Mouse (Mus musculus): Measurements from ENCODE around the gene Areg. TPM values are rescaled to one million over a fixed set of nuclear protein-coding genes. Genes with fewer than 3 reads are reported as not detected.
A peak's percentile ranks its signal among the peaks of the same experiment; 100 is the strongest.

Areg gene
- polyA plus RNA-seq (2015; fragmentation: Nextera tagmentation; extraction: Ambion mirVana): 0.36 and 0.60 TPM in 2 replicates

DNA sequence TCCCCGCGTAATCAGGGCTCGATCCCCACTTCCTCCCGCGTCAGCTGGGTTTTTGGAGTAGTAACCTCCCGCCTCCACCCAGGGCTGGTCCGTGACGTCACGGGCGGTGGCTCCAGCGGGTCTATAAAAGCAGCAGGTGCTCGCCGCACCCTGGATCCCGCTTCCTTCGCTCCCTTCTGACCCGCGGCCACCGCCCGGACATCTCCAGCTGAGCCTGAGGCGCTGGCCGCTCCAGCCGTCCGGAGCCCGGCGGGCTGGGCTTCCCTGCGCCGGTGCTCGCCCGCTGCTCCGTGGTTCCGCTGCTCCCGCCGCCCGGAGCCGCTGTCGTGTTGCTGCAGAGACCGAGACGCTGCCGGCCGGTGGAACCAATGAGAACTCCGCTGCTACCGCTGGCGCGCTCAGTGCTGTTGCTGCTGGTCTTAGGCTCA lies at the start of gene Areg:
TSS of gene Areg (plus strand) at position 154 of the 428 bp plus-strand sequence.
- under 1% methylated on average over 44 of the region's 44 CpGs for WGBS
- H3K4me1 ChIP-seq (replicated peaks): peaks cover 10% of the 10 kb centered on the region
- no peaks in the 10 kb centered on the region for H3K9me3 ChIP-seq
- peak; percentile 93 for ATAC-seq (ENCODE audit: low FRiP score, low read depth)
- peak within 1 kb of the TSS; percentile 74 for H3K4me3 ChIP-seq
- peak within 1 kb of the TSS; percentile 56 for H3K9ac ChIP-seq
- peak within 1 kb of the TSS; percentile 98 for H3K4me2 ChIP-seq
- peaks cover 23% of the 10 kb centered on the region for H3K27me3 ChIP-seq
- no peaks in the 10 kb centered on the region for H3K36me3 ChIP-seq
- H3K27ac ChIP-seq (replicated peaks): no peak within 1 kb of the TSS

DNA sequence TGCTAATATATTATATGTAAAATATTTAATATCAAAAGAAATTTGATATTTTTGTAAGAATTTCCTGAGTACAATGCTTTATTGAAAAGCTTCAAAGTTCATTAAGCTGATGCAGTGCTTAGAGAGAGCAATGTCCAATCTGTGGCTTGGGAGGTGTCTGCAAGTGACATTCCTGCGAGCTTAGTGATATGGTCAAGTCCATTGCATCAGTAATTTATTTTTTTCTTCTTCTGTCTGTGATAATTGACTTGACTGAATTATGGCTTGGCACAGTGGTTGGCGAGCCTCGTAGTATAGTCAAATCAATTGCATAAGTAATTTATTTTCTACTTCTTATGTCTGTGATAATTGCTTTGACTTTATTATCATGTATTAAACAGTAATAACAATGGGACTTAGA lies 49.1 kb upstream of the Areg start:
- Histone ChIP-seq H3K36me3 (no peaks in the 10 kb centered on the region), H3K9ac (no peak overlapping the region), H3K27ac (replicated peaks) (no peak overlapping the region), H3K4me1 (replicated peaks) (no peaks in the 10 kb centered on the region), H3K4me2 (no peak overlapping the region), H3K9me3 (no peaks in the 10 kb centered on the region), H3K4me3 (no peak overlapping the region), H3K27me3 (no peaks in the 10 kb centered on the region)
- no peak for ATAC-seq (ENCODE audit: low FRiP score, low read depth)
- WGBS: 71% methylated on average over 3 of the region's 3 CpGs

DNA sequence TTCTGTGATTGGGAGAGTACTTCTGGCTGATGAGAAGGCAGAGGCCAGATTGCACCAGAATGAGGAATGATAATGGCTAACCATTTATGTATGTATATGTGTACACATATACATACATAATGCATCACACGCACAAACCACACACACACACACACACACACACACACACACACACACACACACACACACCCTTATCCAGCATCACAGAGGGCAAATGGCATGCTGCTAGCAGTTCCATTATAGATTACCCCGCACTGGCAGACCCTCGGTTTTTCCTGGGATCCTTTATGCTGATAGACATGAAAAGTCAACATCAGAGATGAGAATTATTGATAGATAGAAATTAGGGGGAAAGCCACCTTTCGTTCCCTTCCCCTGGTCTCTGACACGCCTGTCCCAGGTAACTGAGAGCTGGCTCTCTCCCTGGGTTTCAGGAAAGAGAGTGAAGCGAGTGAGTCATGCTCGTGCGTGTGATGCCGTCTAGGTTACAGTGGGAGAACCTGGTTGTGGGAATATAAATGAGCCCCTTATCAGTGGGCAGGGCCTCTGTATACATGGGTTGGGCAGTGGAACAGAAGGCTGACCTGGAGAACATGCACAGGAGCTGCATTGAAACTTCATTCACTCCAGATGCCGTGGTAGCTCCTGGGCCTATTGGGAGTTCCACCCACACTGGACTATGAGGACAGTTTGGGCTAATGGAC lies 41.3 kb upstream of the Areg start:
- no peak overlapping the region for H3K27ac ChIP-seq (replicated peaks)
- H3K27me3 ChIP-seq: no peaks in the 10 kb centered on the region
- no peak overlapping the region for H3K4me2 ChIP-seq
- WGBS: 93% methylated on average over 10 of the region's 10 CpGs
- H3K9ac ChIP-seq: no peak overlapping the region
- no peaks in the 10 kb centered on the region for H3K4me1 ChIP-seq (replicated peaks)
- ATAC-seq (ENCODE audit: low FRiP score, low read depth): no peak
- no peaks in the 10 kb centered on the region for H3K9me3 ChIP-seq
- no peaks in the 10 kb centered on the region for H3K36me3 ChIP-seq
- no peak overlapping the region for H3K4me3 ChIP-seq

DNA sequence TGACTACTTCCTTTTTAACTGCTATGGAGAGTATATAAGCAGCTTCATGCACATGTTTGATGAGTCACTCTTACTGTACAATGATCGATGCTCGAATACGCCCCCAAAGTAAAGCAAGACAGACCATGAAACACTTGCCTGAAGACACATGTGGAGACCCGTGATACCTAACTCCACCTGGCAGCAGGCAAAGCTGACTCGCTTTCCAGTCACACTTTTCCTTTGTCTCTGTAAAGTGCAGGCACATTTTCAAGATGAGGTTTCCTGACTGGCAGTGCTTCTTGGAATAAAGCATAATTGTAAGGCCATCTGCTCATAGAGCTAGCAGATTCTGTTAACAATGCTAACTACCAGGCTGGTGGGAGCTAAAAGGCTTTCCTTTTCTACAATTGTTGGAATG lies 37.7 kb upstream of the Areg start:
- no peak overlapping the region for H3K9ac ChIP-seq
- H3K27me3 ChIP-seq: no peaks in the 10 kb centered on the region
- 93% methylated on average over 5 of the region's 5 CpGs for WGBS
- no peak overlapping the region for H3K4me3 ChIP-seq
- no peaks in the 10 kb centered on the region for H3K9me3 ChIP-seq
- no peak for ATAC-seq (ENCODE audit: low FRiP score, low read depth)
- H3K36me3 ChIP-seq: no peaks in the 10 kb centered on the region
- H3K4me2 ChIP-seq: no peak overlapping the region
- no peak overlapping the region for H3K27ac ChIP-seq (replicated peaks)
- H3K4me1 ChIP-seq (replicated peaks): no peaks in the 10 kb centered on the region

DNA sequence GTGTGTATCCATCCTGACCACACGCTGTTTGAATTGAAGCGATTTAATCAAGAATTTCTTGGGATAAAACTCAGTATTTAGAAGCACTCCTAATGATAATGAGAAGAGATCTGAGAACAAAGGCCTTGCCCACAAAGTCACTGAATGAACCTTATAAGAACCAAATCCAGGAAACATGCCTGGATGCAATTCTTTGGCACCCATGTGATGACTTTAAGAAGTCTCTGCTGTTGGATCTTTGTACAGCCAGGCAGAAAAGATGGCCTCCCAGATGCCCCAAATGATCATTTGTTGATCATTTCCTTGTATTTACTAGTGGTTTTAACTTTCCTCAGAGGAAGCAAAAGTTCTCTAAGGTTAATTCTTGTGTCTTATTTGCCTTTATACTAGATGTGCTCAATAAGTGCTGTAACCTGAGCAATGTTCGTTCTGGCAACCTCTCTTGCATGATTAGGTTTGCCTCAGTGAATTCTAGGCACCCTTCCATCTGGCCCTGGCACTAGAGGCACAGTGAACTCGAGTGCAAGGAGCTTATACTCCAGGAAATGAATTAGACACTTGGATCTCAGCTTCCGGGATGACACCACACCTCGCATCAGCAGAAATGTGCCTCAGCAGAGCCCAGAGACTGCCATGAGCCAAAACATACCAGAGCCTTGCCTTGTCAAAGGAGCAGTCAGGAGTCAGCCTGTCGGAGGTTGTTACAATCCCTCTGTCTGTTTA lies 35.3 kb upstream of the Areg start:
- ATAC-seq (ENCODE audit: low FRiP score, low read depth): peak; percentile 63
- Histone ChIP-seq H3K4me3 (no peak overlapping the region), H3K9ac (no peak overlapping the region), H3K4me2 (no peak overlapping the region), H3K9me3 (no peaks in the 10 kb centered on the region), H3K27me3 (no peaks in the 10 kb centered on the region), H3K4me1 (replicated peaks) (no peaks in the 10 kb centered on the region), H3K27ac (replicated peaks) (no peak overlapping the region), H3K36me3 (no peaks in the 10 kb centered on the region)
- 73% methylated on average over 7 of the region's 7 CpGs for WGBS

- Histone ChIP-seq H3K27ac (replicated peaks) (no peak overlapping the region), H3K4me2 (no peak overlapping the region), H3K4me3 (no peak overlapping the region), H3K9me3 (no peaks in the 10 kb centered on the region), H3K27me3 (no peaks in the 10 kb centered on the region), H3K9ac (no peak overlapping the region), H3K36me3 (no peaks in the 10 kb centered on the region), H3K4me1 (replicated peaks) (no peaks in the 10 kb centered on the region)
- WGBS: 73% methylated on average over 5 of the region's 5 CpGs
- ATAC-seq (ENCODE audit: low FRiP score, low read depth): no peak
These were observed 33.2 kb upstream of the Areg start for GRCm38 (mm10) chr5:91106248-91106647.

GRCm38 (mm10) chr5:91110023-91110670 lies 29.3 kb upstream of the Areg start:
- no peak overlapping the region for H3K4me3 ChIP-seq
- H3K9ac ChIP-seq: no peak overlapping the region
- H3K36me3 ChIP-seq: no peaks in the 10 kb centered on the region
- 90% methylated on average over 6 of the region's 6 CpGs for WGBS
- H3K4me2 ChIP-seq: no peak overlapping the region
- no peaks in the 10 kb centered on the region for H3K27me3 ChIP-seq
- no peaks in the 10 kb centered on the region for H3K4me1 ChIP-seq (replicated peaks)
- no peak for ATAC-seq (ENCODE audit: low FRiP score, low read depth)
- H3K27ac ChIP-seq (replicated peaks): no peak overlapping the region
- H3K9me3 ChIP-seq: no peaks in the 10 kb centered on the region

GRCm38 (mm10) chr5:91111019-91111418 lies 28.4 kb upstream of the Areg start:
- Histone ChIP-seq H3K9me3 (no peaks in the 10 kb centered on the region), H3K9ac (no peak overlapping the region), H3K4me1 (replicated peaks) (no peaks in the 10 kb centered on the region), H3K27me3 (no peaks in the 10 kb centered on the region), H3K27ac (replicated peaks) (no peak overlapping the region), H3K36me3 (no peaks in the 10 kb centered on the region), H3K4me3 (no peak overlapping the region), H3K4me2 (no peak overlapping the region)
- WGBS: 78% methylated on average over 8 of the region's 8 CpGs
- no peak for ATAC-seq (ENCODE audit: low FRiP score, low read depth)

DNA sequence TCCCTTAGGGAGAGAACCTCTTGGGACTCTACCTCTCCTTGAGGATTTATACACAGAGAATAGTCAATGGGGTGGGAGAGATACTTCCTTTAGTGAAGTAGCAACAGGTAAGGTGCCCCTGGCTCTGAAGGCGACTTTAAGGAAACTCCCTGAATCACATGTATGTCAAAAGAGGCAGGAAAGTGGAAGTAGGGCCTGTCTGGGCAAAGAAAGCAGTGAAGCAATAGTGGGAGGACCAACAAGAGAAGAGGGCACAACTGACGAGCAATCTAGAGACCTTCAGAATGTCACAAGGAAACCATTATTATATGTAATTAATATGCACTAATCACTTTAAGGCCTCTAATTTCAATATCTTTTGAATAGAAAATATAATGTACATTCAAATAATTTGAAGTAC lies 25.4 kb upstream of the Areg start:
- Histone ChIP-seq H3K36me3 (no peaks in the 10 kb centered on the region), H3K4me2 (no peak overlapping the region), H3K4me3 (no peak overlapping the region), H3K9me3 (no peaks in the 10 kb centered on the region), H3K9ac (no peak overlapping the region), H3K27ac (replicated peaks) (no peak overlapping the region), H3K27me3 (no peaks in the 10 kb centered on the region), H3K4me1 (replicated peaks) (no peaks in the 10 kb centered on the region)
- WGBS: 87% methylated on average over 2 of the region's 2 CpGs
- no peak for ATAC-seq (ENCODE audit: low FRiP score, low read depth)

GRCm38 (mm10) chr5:91114574-91114973 lies 24.8 kb upstream of the Areg start:
- Histone ChIP-seq H3K4me3 (no peak overlapping the region), H3K27ac (replicated peaks) (no peak overlapping the region), H3K9me3 (no peaks in the 10 kb centered on the region), H3K4me1 (replicated peaks) (no peaks in the 10 kb centered on the region), H3K36me3 (no peaks in the 10 kb centered on the region), H3K9ac (no peak overlapping the region), H3K4me2 (no peak overlapping the region), H3K27me3 (no peaks in the 10 kb centered on the region)
- 90% methylated on average over 1 of the region's 1 CpGs for WGBS
- ATAC-seq (ENCODE audit: low FRiP score, low read depth): no peak

GRCm38 (mm10) chr5:91118618-91119017 lies 20.8 kb upstream of the Areg start:
- Histone ChIP-seq H3K27me3 (no peaks in the 10 kb centered on the region), H3K9ac (no peak overlapping the region), H3K4me3 (no peak overlapping the region), H3K4me1 (replicated peaks) (no peaks in the 10 kb centered on the region), H3K36me3 (no peaks in the 10 kb centered on the region), H3K4me2 (no peak overlapping the region), H3K27ac (replicated peaks) (no peak overlapping the region), H3K9me3 (no peaks in the 10 kb centered on the region)
- ATAC-seq (ENCODE audit: low FRiP score, low read depth): no peak

GRCm38 (mm10) chr5:91123404-91123803 lies 16.0 kb upstream of the Areg start:
- no peak for ATAC-seq (ENCODE audit: low FRiP score, low read depth)
- Histone ChIP-seq H3K9me3 (no peaks in the 10 kb centered on the region), H3K9ac (no peak overlapping the region), H3K4me3 (no peak overlapping the region), H3K4me2 (no peak overlapping the region), H3K27me3 (no peaks in the 10 kb centered on the region), H3K4me1 (replicated peaks) (no peaks in the 10 kb centered on the region), H3K36me3 (no peaks in the 10 kb centered on the region), H3K27ac (replicated peaks) (no peak overlapping the region)
- WGBS: 83% methylated on average over 4 of the region's 4 CpGs
